Mouse (Mus musculus) CD8-positive naive resting alpha-beta T cell, adult 2 months (primary cell): ENCODE measurements around the gene Jpt1.
"Not testable (repeated sequence)": the region's sequence is repeated elsewhere in the genome, so short reads cannot be mapped to it uniquely, and the experiment has no call there.

Experiments used
- DNase-seq, 2 experiments: peaks; one replicate each; pipeline ENCODE4 v3.0.0; 2022; ENCODE audit warnings: low read depth in 2 of 2, low spot score in 2 of 2

Gene Jpt1

DNA sequence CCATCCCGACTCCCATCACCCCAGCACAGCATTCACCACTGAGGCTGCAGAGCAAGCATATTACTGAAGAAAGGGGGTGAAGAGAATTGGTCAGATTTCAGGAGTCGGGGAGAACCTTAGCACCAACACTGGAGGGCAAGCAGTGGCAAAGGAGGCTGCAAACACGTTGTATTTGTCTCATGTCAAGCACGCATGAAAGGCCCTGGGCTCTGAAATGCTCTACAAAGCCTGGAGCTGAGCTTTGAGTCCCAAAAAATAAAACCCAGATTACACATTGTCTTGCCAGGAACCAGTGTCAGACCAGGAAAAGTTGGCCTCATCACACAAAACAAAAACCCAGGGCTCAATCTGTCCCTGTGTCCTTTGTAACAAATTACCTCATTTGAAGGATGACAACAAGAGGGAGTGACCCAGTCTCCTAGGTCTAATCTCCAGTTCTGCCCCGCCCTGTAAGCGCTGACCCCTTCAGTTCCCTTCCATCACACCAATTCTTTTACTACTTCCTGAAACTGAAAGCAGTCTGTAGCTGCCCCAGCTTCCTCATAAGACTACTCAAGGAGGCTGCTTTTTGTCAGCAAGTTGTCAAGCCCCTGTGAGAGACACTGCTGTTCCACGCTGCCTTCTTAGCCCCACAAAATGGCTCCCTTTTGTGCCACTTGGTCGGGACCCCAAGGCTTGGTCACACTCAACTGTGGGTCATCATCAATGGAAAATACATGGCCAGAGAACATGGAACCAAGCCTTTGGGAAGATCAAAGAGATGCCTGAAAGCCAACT, 1.6 kb downstream of the Jpt1 start:
- peak; percentile 32 to 35 for DNase-seq

DNA sequence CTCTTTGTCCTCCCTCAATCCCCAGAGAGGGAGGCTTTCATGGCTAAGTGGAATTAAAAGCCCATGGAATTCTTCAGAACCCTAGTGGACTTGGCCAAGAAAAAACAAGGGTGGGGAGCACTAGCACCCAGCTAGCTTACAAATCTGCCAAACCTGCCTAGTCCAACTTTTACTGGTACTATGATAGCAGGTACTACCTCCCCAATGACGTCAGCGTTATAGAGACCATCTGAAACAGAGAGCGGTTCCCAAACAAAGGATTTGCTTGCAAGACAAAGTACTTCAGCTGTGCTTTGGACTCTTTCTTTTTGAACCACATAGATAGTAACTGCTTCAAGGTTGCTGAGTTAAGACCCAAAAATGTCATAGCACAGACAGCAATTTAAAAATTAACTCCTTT, 2.2 kb downstream of the Jpt1 start:
- no peak for DNase-seq

DNA sequence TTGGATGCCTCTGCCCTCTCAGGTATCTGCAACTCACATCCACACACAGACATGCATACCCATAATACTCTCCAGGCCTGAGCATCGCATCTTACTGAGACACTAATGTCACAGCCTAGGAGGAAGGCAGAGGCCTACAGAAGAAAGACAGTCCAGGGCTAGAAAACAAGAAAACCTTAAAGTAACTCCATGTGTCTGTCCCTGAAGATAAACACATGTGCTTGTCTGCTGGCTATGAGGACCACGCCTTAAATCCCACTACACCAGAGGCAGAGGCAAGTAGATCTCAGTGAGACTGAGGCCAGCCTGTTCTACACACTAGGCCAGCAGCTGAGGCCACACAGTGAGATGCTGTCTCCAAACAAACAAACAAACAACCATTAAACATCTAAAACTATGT, 3.1 kb downstream of the Jpt1 start:
- no peak for DNase-seq

DNA sequence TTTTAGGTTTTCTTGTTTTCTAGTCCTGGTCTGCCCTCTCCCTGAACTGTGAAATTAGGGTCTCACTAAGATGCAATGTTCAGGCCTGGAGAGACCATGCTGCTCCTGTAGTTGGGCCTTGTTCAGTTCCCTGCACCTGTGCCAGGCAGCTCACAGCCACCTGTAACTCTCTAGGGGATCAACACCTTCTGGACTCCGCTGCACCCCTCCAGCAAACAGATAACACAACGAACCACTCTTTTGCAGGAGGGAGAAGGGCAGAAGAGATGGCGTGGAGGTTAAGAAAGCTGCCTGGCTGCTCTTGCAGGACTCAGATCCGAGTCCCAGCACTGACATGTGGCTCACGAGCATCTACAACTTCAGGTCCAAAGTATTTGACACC, 3.7 kb downstream of the Jpt1 start:
- no peak for DNase-seq

DNA sequence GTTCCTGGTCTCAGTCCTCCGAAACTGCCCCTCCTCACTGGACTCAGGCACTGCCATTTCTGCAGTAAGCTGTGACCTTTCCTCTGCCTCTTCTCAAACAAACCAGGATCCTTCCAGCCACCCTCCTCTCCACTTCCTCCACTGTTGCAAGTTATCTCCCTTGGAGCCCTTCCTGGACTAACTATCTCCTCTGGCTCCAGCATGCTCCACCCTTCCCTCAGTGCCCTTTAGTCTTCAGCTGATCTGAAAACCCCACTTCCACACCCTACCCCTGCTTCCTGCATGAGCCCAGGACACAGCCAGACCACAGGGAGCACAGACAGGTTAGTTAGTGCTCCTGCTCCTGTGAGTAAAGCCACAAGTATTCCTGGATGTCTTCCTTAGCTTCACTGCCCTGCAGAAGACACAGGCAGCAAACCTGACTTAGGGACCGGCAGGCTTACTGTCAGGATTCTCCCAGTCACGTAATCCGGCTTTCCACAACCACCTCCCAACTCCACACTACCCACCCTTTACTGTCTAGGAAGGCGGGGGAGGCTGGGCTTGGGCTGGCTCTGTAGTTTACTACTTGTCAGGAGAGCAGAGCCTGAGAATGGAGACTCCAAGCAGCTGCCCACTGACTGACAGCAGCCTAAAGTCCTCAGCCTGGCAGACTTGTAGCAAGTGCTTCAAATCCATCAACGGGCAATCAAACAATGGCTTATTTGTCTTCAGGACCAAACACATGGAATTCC, 4.2 kb downstream of the Jpt1 start:
- no peak for DNase-seq

DNA sequence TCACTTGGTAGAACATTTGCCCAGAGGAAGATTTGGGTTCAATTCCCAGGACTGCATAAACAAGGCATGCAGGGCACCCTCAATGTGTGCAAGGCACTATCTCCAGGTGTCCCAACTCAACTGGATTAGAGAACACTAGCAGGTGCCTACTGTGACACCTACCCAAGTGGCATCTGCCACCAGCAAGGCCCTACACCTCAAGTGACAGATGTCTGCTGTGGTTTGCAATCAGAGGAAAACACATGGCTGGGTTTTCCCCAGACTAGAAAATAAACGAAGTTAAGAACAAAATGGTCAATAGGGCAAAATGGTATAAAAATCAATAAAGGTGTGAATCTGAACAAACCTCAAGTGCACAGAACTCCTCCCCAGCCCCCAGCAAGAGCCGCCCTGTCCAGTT, 6.1 kb downstream of the Jpt1 start:
- peak; percentile 34 to 39 for DNase-seq

DNA sequence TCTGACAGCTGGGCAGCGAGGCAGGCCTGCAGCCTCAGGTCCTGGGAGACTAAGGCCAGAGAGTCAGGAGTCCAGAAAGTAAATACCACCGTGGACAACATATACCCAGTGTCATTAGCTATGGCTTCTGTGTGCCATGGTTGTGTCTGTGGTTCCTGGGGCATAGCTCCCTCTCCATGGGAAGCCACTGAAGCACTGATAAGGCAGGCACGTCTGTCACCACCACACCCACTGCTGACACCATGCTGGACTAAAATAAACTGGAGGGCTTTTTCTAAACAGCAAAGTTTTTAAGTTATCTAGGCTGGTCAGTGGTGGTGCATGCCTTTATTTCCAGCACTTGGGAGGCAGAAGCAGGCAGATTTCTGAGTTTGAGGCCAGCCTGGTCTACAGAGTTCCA, 7.6 kb downstream of the Jpt1 start:
- no peak for DNase-seq

DNA sequence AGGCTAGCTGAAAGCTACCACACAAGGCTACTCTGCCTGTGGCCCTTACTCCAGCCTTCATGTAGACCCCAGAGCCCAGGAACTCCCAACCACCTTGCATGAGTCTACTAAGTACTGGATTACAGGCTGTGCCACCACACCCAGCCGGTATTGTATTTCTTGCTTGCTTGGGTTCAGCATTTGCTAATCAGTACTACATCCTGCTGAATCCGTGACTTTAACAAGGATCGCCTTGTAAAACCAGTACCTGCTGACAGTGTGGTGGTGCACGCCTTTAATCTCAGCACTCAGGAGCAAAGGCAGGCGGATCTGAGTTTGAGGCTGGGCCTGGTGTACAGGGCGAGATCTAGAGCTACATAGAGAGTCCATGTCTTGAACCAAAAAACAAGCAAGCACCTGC, 11.6 kb downstream of the Jpt1 start:
- DNase-seq = no peak

DNA sequence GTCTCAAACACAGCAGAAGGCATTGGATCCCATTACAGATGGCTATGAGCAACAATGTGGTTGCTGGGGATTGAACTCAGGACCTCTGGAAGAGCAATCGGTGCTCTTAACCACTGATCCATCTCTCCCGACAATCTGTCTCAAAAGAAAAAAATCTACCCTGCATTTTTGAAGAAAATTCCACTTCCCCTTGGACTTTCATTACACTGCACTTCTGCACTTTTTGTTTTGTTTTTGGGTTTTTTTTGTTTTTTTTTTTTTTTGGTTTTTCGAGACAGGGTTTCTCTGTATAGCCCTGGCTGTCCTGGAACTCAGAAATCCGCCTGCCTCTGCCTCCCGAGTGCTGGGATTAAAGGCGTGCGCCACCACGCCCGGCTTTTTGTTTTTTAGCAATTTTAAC, 17.6 kb downstream of the Jpt1 start:
- not testable (repeated sequence) for DNase-seq

DNA sequence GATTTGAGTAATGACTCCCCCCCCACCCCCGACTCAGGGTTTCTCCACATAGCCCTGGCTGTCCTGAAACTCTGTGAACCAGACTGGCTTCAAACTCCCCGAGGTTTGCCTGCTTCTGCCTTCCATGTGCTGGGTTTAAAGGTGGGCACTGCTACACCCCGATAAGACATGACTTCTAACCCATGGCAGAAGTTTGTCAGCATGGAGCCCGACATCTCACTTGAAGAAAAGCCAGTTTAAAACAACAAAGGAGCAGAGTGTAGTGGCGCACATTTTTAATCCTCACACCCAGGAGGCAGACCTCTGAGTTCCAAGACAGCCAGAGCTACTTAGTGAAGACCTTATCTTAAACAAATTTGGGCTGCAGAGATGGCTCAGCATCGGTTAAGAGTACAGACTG, 21.8 kb downstream of the Jpt1 start:
- DNase-seq = no peak

DNA sequence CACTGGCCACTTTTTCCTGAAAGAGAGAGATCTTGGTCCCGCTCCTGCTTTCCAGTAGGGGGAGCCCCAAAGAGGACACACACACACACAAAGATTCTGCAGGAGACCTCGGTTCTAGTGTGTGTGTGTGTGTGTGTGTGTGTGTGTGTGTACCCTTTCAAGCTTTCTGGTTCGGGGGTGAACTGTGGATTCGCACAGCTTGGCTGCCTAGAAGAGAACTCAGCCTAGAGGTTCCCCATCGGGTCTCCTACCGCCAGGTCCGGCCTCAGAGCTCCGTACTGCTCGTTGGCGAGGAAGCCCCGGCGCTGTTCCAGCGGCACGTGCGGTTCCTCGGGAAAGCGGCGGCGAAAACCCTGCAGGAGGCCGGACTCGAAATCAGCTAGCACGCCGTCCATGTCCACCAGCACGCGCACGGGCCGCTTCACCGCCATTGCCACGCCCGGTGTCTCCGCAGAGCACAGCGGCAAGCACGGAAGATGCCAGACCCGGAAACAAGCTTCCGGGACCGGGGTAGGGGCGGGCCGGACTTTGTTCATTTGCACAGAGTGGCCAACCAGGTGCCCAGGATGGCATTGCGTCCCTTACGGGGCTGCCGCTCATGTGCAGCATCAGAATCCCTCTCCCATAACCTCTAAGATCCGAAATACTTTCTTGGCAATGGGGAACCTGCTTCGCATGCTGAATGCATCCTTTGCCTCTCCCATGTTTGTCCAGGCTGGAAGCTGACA, 22.7 kb downstream of the Jpt1 start, which contains the start of gene Nt5c:
Nt5c (minus strand) TSS at position 507 of the 728 bp plus-strand sequence.
- peak; percentile 78 to 79 for DNase-seq

DNA sequence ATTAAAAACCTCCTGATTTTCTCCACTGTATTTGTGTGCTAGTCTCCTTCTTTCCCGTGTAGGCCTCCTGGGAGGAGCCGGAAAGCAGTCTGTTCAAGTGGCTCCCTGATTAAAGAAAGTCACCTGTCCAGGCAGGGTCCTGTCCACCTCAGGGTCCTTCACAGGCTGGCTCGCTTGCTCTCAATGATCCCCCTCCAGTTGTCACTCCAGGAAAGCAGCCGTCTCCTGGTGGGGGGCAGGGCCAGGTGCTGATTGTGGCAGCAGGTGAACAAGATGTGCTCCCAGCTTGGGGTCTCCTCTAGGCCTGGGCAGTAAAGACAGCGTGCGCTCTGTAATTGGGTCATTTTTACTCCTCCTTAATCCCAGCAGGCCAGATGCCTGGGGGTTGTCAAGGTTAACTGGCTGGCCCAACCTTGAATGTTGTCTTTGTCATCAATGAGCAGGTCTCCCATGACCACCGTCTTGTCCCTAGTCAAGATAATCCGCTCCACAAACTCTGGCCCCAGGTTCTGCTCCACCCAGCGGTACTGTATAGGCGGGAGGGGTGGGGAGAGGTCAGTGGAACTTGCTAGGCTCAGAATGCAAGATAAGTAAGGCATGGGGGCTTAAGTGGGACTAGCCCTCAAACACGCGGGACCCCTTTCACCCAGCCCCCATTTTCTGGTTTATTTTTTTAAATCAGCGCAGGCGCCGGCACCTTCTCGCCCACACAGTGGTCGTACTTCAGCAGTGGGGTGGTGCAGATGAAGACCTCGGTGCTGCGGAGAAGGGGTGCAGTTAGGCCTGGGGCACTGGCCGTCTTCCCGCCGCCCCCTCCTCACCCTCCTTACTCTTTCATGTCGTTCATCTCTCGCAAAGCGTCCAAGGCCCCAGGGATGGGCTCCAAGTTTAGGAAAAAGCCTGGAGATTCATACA, 23.5 kb downstream of the Jpt1 start:
- no peak for DNase-seq

DNA sequence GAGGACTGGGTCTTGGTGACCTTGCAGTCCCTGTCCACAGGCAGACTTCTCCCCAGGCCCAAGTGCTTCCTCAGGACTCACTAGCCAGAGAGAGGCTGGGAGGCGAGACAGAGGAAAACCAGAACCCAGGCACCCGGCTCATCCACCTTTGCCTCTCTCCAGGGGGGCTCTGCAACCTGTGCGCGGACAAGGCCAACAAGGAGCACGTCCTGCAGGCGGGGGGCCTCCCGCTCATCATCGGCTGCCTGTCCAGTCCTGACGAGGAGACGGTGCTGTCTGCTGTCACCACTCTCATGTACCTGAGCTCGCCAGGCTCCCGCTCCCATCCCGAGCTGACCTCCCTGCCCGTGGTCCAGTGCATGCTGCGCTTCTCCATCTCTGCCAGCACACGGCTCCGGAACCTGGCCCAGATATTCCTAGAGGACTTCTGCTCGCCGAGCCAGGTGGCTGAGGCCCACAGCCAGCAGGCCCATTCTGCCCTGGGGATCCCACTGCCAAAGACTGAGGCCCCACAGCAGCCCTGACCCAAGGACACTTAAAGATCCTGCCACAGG, 25.6 kb downstream of the Jpt1 start:
- no peak for DNase-seq

DNA sequence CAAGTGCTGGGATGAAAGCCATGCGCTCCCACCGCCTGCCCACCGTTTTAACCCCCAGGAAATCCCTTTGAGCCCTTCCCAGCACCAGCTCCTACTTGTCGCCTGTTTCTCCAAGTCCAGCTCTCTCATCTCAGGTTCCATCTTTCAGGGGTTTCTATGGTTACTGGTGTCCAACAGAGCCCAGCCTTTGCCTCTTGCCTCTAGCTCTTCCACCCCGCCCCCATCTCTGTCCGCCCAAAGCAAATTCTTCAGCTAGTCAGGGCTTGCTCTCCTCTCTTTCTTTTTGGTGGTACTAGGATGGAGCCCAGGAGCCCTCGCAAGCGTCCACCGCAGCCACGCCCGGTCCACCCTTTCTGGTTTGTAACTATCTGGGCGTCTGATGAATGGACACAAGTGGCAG, 29.0 kb downstream of the Jpt1 start:
- no peak for DNase-seq

DNA sequence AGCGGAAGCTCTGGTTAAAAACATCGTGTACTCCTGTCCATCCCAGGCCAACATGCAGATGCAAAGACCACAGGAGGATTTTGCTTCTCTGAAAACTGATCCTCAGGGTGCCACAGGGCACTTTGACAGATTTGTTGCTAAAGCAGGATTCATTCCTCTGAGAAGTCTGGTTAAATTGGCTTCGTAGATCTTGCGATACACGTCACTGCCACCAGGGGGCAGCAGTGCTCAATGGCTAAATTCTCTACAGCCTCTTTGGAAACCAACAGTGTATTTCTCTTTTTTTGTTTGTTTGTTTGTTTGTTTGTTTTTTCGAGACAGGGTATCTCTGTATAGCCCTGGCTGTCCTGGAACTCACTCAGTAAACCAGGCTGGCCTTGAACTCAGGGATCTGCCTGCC, 30.5 kb downstream of the Jpt1 start:
- DNase-seq = peak; percentile 77 to 81

DNA sequence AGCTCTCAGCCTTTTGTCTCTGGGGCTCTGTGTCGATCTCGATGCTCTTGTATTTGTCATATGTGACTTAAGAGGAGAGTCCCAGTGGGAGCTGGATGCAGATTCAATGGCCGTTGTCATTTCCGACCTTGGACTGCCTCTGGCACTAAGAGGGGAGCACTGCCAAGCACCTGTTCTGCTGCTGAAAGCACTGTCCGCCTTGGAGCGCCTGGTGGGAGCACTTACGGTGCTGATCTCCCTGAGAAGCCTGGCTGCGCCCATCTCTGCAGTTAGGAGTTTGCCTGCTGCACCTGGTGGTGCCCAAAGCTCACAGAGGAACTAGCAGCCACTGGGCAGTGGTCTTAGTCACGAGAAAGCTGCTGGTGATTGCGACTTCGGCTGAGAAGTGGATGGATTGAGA, 30.9 kb downstream of the Jpt1 start:
- DNase-seq = no peak

DNA sequence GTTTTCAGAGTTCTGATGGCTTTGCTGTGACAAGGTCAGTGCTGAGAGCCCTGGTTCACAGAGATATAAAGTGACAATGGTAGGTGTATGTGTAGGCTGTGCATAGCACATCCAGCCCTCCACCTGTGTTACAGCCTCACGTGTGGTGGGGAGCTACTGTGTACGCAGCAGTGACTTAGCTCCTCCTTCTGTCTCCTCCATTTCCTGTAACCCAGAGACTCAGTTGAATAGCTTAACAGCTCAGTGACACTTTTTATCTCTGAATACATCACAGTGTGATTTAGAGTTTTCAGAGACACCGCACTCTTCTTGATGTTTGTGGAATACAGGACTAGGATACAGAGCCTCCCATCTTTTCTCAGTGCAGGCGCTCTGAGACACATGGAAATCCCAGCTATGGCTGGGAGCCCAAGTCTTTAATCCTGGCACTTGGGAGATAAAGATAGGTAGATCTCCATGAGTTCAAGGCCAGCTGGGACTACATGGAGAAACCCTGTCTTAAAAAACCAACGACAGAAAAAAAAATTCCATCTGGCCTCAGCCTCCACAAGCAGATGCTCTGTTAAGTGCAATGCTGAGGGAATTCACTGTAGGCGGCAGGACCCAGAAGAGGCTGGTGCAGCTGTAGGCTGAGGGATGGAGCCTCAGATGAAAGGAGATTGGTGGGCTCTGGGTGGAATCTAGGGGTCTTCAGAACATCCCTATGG, 32.5 kb downstream of the Jpt1 start:
- DNase-seq = peak in 1 of 2 experiments; percentile 40

DNA sequence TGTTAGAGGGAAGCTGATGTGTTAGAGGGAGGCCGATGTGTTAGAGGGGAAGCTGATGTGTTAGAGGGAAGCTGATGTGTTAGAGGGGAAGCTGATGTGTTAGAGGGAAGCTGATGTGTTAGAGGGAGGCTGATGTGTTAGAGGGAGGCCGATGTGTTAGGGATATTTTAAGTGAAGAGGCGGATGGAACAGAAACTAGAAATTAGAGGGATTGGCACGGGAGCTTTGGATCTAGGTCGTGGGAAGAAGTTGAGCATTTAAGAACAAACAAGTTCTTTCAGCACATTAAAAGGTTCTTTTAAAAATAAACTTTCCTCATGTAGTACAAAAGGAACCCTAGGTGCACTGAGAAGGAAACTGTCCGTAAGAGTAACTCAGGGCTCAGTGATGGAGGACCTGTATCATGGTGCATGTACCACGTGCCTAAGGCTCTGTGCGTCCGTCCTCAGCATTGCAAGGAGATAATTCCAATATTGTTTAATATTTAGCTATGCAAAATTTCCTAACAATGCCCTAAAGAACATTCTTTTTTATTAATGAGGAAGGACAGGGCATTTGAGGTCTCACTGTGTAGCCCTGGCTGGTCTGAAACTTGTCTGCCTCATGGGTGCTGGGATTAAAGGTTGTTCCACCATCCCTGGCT, 35.8 kb downstream of the Jpt1 start:
- no peak for DNase-seq

DNA sequence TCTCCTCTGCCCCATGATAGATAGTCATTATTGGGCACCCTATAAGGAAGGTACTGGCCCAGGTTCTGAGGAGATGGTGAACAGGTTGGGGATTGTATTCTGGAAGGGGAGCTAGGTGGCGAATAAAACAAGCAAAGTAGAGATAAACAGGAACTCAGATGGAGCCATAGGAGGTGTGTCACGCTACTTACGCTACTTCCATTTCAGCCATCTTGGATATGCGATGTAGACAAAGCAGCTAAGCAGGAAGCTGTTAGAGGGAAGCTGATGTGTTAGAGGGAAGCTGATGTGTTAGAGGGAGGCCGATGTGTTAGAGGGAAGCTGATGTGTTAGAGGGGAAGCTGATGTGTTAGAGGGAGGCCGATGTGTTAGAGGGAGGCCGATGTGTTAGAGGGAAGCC, 36.8 kb downstream of the Jpt1 start:
- not testable (repeated sequence) for DNase-seq

DNA sequence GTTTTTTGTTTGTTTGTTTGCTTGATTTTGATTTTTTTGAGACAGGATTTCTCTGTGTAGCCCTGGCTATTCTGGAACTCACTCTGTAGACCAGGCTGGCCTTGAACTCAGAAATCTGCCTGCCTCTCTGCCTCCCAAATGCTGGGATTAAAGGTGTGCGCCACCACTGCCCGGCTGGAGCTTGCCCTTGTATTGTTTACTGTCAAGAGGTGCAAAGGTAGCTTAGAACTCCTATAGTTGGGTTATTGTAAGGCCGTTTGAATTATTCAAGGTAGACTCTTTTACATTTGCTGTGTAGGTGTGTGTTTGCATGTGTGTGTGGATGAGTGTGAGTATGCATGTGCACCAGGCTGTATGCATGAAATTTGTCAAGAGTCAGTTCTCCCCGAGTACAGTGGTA, 37.6 kb downstream of the Jpt1 start:
- DNase-seq = not testable (repeated sequence)
